Mouse (Mus musculus): ENCODE data around the gene Dynlt1b.
"Not testable (repeated sequence)": the region's sequence is repeated elsewhere in the genome, so short reads cannot be mapped to it uniquely, and the experiment has no call there.

DNA sequence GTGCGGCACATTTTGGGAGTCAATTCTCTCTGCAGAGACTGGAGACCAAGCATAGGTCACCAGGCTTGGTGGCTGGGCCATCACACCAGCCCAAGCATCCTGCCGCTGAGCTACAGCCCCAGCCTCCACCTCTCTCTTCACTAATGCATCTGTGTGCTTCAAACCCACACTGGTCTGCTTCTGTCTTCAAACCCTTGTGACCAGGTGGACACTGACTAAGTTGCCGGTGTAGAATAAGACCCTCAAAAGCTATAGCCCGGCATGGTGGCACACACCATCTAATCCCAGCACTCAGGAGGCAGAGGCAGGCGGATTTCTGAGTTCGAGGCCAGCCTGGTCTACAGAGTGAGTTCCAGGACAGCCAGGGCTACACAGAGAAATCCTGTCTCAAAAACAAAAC, 38.2 kb upstream of the Dynlt1b start:
- not testable (repeated sequence) for TF ChIP-seq CTCF, EP300 (IDR thresholded peaks at IDR 0.05; ENCODE audit: low read depth)

All from liver, embryonic 14.5 days (tissue).